Mouse (Mus musculus): Measurements from ENCODE around the gene Adamts6.
A peak's percentile ranks its signal among the peaks of the same experiment; 100 is the strongest.

Adamts6 gene

GRCm38 (mm10) chr13:104287366-104288225, at the start of gene Adamts6:
Gene Adamts6, plus strand, starts transcription at chr13:104287835.
- no peak for DNase-seq (ENCODE audit: low spot score)

- DNase-seq (ENCODE audit: low spot score) = no peak
Observed at GRCm38 (mm10) chr13:104258997-104259396, 28.6 kb upstream of the Adamts6 start.

GRCm38 (mm10) chr13:104285031-104285431, 2.6 kb upstream of the Adamts6 start:
- DNase-seq (ENCODE audit: low spot score) = peak; percentile 10

- peak; percentile 23 for DNase-seq (ENCODE audit: low spot score)
Observed at GRCm38 (mm10) chr13:104285737-104286311, 1.8 kb upstream of the Adamts6 start.

- DNase-seq (ENCODE audit: low spot score) = no peak
Observed at GRCm38 (mm10) chr13:104286336-104286735, 1.3 kb upstream of the Adamts6 start.

GRCm38 (mm10) chr13:104286897-104287309, 732 bp upstream of the Adamts6 start:
- peak; percentile 91 for DNase-seq (ENCODE audit: low spot score)

GRCm38 (mm10) chr13:104288226-104288859, 708 bp downstream of the Adamts6 start:
- peak; percentile 23 for DNase-seq (ENCODE audit: low spot score)

GRCm38 (mm10) chr13:104289176-104289575, 1.5 kb downstream of the Adamts6 start:
- DNase-seq (ENCODE audit: low spot score) = no peak

GRCm38 (mm10) chr13:104295472-104295871, 7.8 kb downstream of the Adamts6 start:
- DNase-seq (ENCODE audit: low spot score) = no peak

GRCm38 (mm10) chr13:104329336-104329735, 41.7 kb downstream of the Adamts6 start:
- no peak for DNase-seq (ENCODE audit: low spot score)

- no peak for DNase-seq (ENCODE audit: low spot score)
Observed at GRCm38 (mm10) chr13:104329742-104330141, 42.1 kb downstream of the Adamts6 start.

GRCm38 (mm10) chr13:104352590-104352989, 65.0 kb downstream of the Adamts6 start:
- no peak for DNase-seq (ENCODE audit: low spot score)

- DNase-seq (ENCODE audit: low spot score) = peak; percentile 7
Observed at GRCm38 (mm10) chr13:104393427-104394356, 106.1 kb downstream of the Adamts6 start.

GRCm38 (mm10) chr13:104397814-104398213, 110.2 kb downstream of the Adamts6 start:
- DNase-seq (ENCODE audit: low spot score) = no peak

- no peak for DNase-seq (ENCODE audit: low spot score)
Observed at GRCm38 (mm10) chr13:104432734-104433133, 145.1 kb downstream of the Adamts6 start.

GRCm38 (mm10) chr13:104442559-104442958, 154.9 kb downstream of the Adamts6 start:
- DNase-seq (ENCODE audit: low spot score) = no peak

GRCm38 (mm10) chr13:104445437-104445836, 157.8 kb downstream of the Adamts6 start:
- DNase-seq (ENCODE audit: low spot score) = no peak

GRCm38 (mm10) chr13:104446974-104447373, 159.3 kb downstream of the Adamts6 start:
- no peak for DNase-seq (ENCODE audit: low spot score)

- DNase-seq (ENCODE audit: low spot score) = no peak
Observed at GRCm38 (mm10) chr13:104447470-104447869, 159.8 kb downstream of the Adamts6 start.

- no peak for DNase-seq (ENCODE audit: low spot score)
Observed at GRCm38 (mm10) chr13:104448349-104448748, 160.7 kb downstream of the Adamts6 start.

GRCm38 (mm10) chr13:104453271-104453974, 165.8 kb downstream of the Adamts6 start:
- peak; percentile 21 for DNase-seq (ENCODE audit: low spot score)
